Mouse (Mus musculus): ENCODE measurements around the gene Slc26a5. TPM values are rescaled to one million over a fixed set of nuclear protein-coding genes. Genes with fewer than 3 reads are reported as not detected.

Slc26a5 gene
- not detected for total RNA-seq (2021)
- polyA plus RNA-seq (2012; rRNA removed), result not detected in 2 replicates
- long read RNA-seq, result 0 reads

- no peak for TF ChIP-seq POLR2A (IDR thresholded peaks at IDR 0.05; ENCODE audit: insufficient read depth, low read depth, low read length)
- TF ChIP-seq CTCF (IDR thresholded peaks at IDR 0.05), result no peak
- no peak for TF ChIP-seq EP300 (IDR thresholded peaks at IDR 0.05; ENCODE audit: insufficient read depth, low read depth, low read length)
- intact Hi-C loops (cut with DNase I), result no loop called here
- H3K9ac ChIP-seq (ENCODE audit: low read depth, low read length), result no peak within 1 kb of the TSS
- H3K27me3 ChIP-seq (ENCODE audit: control insufficient read depth, insufficient read depth, low read length), result no peaks in the 10 kb centered on the region; the same call in 1 of the 2 replicates
- H3K4me1 ChIP-seq (ENCODE audit: control insufficient read depth, insufficient read depth, low read length), result no peaks in the 10 kb centered on the region
- H3K27ac ChIP-seq, result no peak within 1 kb of the TSS
- no peaks in the 10 kb centered on the region for H3K79me2 ChIP-seq (replicated peaks; ENCODE audit: control insufficient read depth, insufficient read depth, low read length)
- H3K36me3 ChIP-seq (ENCODE audit: control insufficient read depth, insufficient read depth, low read length), result no peaks in the 10 kb centered on the region
- under 1% methylated on average over 29 of the region's 29 CpGs for WGBS
- H3K4me3 ChIP-seq, result no peak within 1 kb of the TSS
- DNase-seq, result no peak
These were observed at the start of gene Slc26a5 for GRCm38 (mm10) chr5:21865346-21866107. Gene Slc26a5, minus strand, starts transcription at chr5:21865604.

GRCm38 (mm10) chr5:21914776-21915175 lies 49.4 kb upstream of the Slc26a5 start:
- Histone ChIP-seq H3K79me2 (replicated peaks; ENCODE audit: control insufficient read depth, insufficient read depth, low read length) (no peaks in the 10 kb centered on the region), H3K36me3 (ENCODE audit: control insufficient read depth, insufficient read depth, low read length) (no peaks in the 10 kb centered on the region), H3K27me3 (ENCODE audit: control insufficient read depth, insufficient read depth, low read length) (no peaks in the 10 kb centered on the region), H3K4me3 (no peak overlapping the region), H3K27ac (no peak overlapping the region), H3K4me1 (ENCODE audit: control insufficient read depth, insufficient read depth, low read length) (no peaks in the 10 kb centered on the region), H3K9ac (ENCODE audit: low read depth, low read length) (no peak overlapping the region)
- no peak for TF ChIP-seq POLR2A (IDR thresholded peaks at IDR 0.05; ENCODE audit: insufficient read depth, low read depth, low read length)
- no peak for TF ChIP-seq EP300 (IDR thresholded peaks at IDR 0.05; ENCODE audit: insufficient read depth, low read depth, low read length)
- TF ChIP-seq CTCF (IDR thresholded peaks at IDR 0.05), result no peak
- intact Hi-C loops (cut with DNase I), result no loop called here
- no peak for DNase-seq
- WGBS, result 74% methylated on average over 3 of the region's 3 CpGs

DNA sequence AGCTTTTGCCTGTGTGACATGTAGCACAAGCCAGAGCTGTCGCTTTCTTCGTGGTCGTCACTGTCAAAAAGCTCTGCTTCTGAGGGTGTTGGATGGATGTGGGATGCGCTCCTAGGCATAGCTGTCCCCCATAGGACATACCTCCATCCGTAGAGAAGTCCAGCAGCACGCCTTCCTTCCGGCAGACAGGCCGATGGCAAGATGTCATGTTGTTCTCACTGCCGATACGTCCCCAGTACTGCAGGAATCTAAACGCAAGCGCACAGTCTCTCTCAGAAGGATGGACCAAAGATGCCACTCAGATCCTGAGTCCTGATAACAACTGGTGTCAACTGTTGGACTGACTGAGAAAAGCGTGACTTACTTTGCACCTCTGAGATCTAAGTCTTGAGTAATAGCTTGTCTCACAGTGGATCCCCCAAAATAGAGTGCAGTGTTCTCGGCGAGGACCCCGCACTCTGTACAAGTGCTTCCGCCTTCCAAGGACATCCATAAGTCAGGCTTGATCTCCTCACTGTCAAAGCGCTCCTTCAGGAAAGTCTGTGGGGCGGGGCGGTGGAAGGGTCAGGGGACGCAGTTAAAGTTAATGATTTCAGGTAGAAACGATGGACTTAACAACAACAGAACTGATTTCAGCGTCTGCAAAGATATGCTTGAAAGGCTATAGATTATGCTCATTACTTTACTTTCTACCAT lies 47.6 kb upstream of the Slc26a5 start:
- H3K4me1 ChIP-seq (ENCODE audit: control insufficient read depth, insufficient read depth, low read length), result no peaks in the 10 kb centered on the region
- 88% methylated on average over 23 of the region's 23 CpGs for WGBS
- no peaks in the 10 kb centered on the region for H3K36me3 ChIP-seq (ENCODE audit: control insufficient read depth, insufficient read depth, low read length)
- no peak for DNase-seq
- TF ChIP-seq EP300 (IDR thresholded peaks at IDR 0.05; ENCODE audit: insufficient read depth, low read depth, low read length) (no peak), POLR2A (IDR thresholded peaks at IDR 0.05; ENCODE audit: insufficient read depth, low read depth, low read length) (no peak), CTCF (IDR thresholded peaks at IDR 0.05) (no peak)
- H3K9ac ChIP-seq (ENCODE audit: low read depth, low read length), result no peak overlapping the region
- H3K4me3 ChIP-seq, result no peak overlapping the region
- H3K27me3 ChIP-seq (ENCODE audit: control insufficient read depth, insufficient read depth, low read length), result no peaks in the 10 kb centered on the region
- no peaks in the 10 kb centered on the region for H3K79me2 ChIP-seq (replicated peaks; ENCODE audit: control insufficient read depth, insufficient read depth, low read length)
- intact Hi-C loops (cut with DNase I), result no loop called here
- H3K27ac ChIP-seq, result no peak overlapping the region

GRCm38 (mm10) chr5:21910726-21911125 lies 45.3 kb upstream of the Slc26a5 start:
- 90% methylated on average over 12 of the region's 12 CpGs for WGBS

DNA sequence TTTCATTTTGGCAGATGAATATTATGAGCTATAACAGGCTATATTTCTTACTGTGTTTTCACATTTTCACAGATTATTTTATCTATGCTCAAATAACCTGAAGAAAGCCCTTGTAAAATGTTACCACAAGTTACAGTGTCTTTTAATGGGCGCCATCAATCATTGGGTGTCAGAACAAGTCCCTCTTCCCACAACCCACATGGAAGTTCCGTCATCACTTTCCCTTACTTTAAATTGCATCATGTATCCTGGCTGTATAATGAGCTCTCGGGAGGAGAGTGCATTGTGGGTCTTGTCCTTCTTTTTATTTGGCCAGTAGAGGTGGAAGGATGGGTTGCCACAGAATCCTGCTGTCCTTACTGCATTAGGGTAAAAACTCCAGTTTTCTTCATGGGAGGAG lies 44.3 kb upstream of the Slc26a5 start:
- Histone ChIP-seq H3K36me3 (ENCODE audit: control insufficient read depth, insufficient read depth, low read length) (no peaks in the 10 kb centered on the region), H3K79me2 (replicated peaks; ENCODE audit: control insufficient read depth, insufficient read depth, low read length) (no peaks in the 10 kb centered on the region), H3K9ac (ENCODE audit: low read depth, low read length) (no peak overlapping the region), H3K27ac (no peak overlapping the region), H3K27me3 (ENCODE audit: control insufficient read depth, insufficient read depth, low read length) (no peaks in the 10 kb centered on the region), H3K4me1 (ENCODE audit: control insufficient read depth, insufficient read depth, low read length) (no peaks in the 10 kb centered on the region), H3K4me3 (no peak overlapping the region)
- TF ChIP-seq POLR2A (IDR thresholded peaks at IDR 0.05; ENCODE audit: insufficient read depth, low read depth, low read length) (no peak), EP300 (IDR thresholded peaks at IDR 0.05; ENCODE audit: insufficient read depth, low read depth, low read length) (no peak), CTCF (IDR thresholded peaks at IDR 0.05) (no peak)
- 83% methylated on average over 3 of the region's 3 CpGs for WGBS
- DNase-seq, result no peak
- intact Hi-C loops (cut with DNase I), result no loop called here

More at GRCm38 (mm10) chr5:21910726-21911125, 45.3 kb upstream of the Slc26a5 start:
- Histone ChIP-seq H3K27me3 (ENCODE audit: control insufficient read depth, insufficient read depth, low read length) (no peaks in the 10 kb centered on the region), H3K4me3 (no peak overlapping the region), H3K79me2 (replicated peaks; ENCODE audit: control insufficient read depth, insufficient read depth, low read length) (no peaks in the 10 kb centered on the region), H3K4me1 (ENCODE audit: control insufficient read depth, insufficient read depth, low read length) (no peaks in the 10 kb centered on the region), H3K27ac (no peak overlapping the region), H3K9ac (ENCODE audit: low read depth, low read length) (no peak overlapping the region), H3K36me3 (ENCODE audit: control insufficient read depth, insufficient read depth, low read length) (no peaks in the 10 kb centered on the region)
- intact Hi-C loops (cut with DNase I), result no loop called here
- DNase-seq, result no peak
- TF ChIP-seq EP300 (IDR thresholded peaks at IDR 0.05; ENCODE audit: insufficient read depth, low read depth, low read length) (no peak), POLR2A (IDR thresholded peaks at IDR 0.05; ENCODE audit: insufficient read depth, low read depth, low read length) (no peak), CTCF (IDR thresholded peaks at IDR 0.05) (no peak)

DNA sequence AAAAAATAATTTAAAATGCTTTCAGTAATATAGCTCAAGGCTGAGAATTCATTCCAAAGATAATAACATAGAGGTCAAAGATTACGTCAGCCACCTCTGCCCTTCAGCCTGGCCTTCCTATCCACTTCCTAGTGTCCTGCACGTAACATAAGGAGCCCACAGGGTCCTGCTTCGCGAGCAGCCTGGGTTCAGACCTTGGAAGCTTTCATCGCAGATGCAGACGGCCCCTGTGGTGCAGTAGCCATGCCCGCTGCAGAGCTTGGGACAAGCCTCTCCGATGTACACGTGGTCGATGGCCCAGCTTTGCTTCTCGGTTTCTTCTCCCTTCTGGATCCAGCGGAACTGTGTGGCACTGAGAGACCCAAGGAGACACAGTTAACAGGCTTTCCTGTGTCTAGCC lies 36.0 kb upstream of the Slc26a5 start:
- intact Hi-C loops (cut with DNase I), result no loop called here
- TF ChIP-seq CTCF (IDR thresholded peaks at IDR 0.05) (no peak), EP300 (IDR thresholded peaks at IDR 0.05; ENCODE audit: insufficient read depth, low read depth, low read length) (no peak), POLR2A (IDR thresholded peaks at IDR 0.05; ENCODE audit: insufficient read depth, low read depth, low read length) (no peak)
- DNase-seq, result no peak
- H3K36me3 ChIP-seq (ENCODE audit: control insufficient read depth, insufficient read depth, low read length), result no peaks in the 10 kb centered on the region
- 47% methylated on average over 12 of the region's 12 CpGs for WGBS
- no peak overlapping the region for H3K4me3 ChIP-seq
- no peaks in the 10 kb centered on the region for H3K27me3 ChIP-seq (ENCODE audit: control insufficient read depth, insufficient read depth, low read length)
- no peak overlapping the region for H3K9ac ChIP-seq (ENCODE audit: low read depth, low read length)
- H3K4me1 ChIP-seq (ENCODE audit: control insufficient read depth, insufficient read depth, low read length), result peaks cover 1% of the 10 kb centered on the region; the same call in 1 of the 2 replicates
- no peaks in the 10 kb centered on the region for H3K79me2 ChIP-seq (replicated peaks; ENCODE audit: control insufficient read depth, insufficient read depth, low read length)
- no peak overlapping the region for H3K27ac ChIP-seq

Data from heart, adult 2 months (tissue).